Mouse (Mus musculus): Measurements from ENCODE around the gene Osbpl11.

DNA sequence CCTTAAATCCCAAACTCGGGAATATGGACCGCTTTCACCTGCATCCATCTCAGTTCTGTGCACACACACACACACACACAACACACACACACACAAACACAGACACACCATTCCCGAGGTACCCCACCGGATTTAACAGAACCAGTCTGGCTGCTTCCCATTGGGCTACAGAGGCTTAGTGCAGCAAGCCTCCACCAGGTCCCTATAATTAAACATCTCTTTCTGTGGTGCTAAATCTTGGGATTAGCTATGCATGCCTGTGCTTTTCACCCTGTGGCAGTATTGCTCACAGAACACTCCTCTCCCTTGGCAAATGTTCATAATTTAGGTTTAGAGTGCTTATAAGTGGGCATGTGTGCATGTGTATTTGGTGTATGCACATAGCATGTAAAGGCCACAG, 36.7 kb upstream of the Osbpl11 start:
- TF ChIP-seq CTCF (IDR thresholded peaks at IDR 0.05; ENCODE audit: borderline replicate concordance, insufficient read depth, low read length) (no peak), POLR2A (IDR thresholded peaks at IDR 0.05; ENCODE audit: low read depth, low read length) (no peak)
